Mouse (Mus musculus): ENCODE measurements around the gene Pld4.

Gene Pld4

GRCm38 (mm10) chr12:112768166-112768565, 7.7 kb downstream of the Pld4 start:
- no peak for DNase-seq

- no peak for DNase-seq
Observed at GRCm38 (mm10) chr12:112769031-112769430, 8.6 kb downstream of the Pld4 start.

GRCm38 (mm10) chr12:112769751-112770150, 9.3 kb downstream of the Pld4 start:
- no peak for DNase-seq

GRCm38 (mm10) chr12:112770396-112770795, 9.9 kb downstream of the Pld4 start:
- DNase-seq = no peak

GRCm38 (mm10) chr12:112772306-112772705, 11.9 kb downstream of the Pld4 start:
- no peak for DNase-seq

- no peak for DNase-seq
Observed at GRCm38 (mm10) chr12:112773366-112773765, 12.9 kb downstream of the Pld4 start.

- DNase-seq = no peak
Observed at GRCm38 (mm10) chr12:112774026-112774425, 13.6 kb downstream of the Pld4 start.

- no peak for DNase-seq
Observed at GRCm38 (mm10) chr12:112774481-112774880, 14.0 kb downstream of the Pld4 start.

GRCm38 (mm10) chr12:112791026-112791425, 30.6 kb downstream of the Pld4 start:
- DNase-seq = no peak

- no peak for DNase-seq
Observed at GRCm38 (mm10) chr12:112793601-112794355, 33.3 kb downstream of the Pld4 start.

- no peak for DNase-seq
Observed at GRCm38 (mm10) chr12:112794356-112794816, 33.9 kb downstream of the Pld4 start.

GRCm38 (mm10) chr12:112794998-112795397, 34.5 kb downstream of the Pld4 start:
- DNase-seq = no peak

GRCm38 (mm10) chr12:112795466-112796104, 35.1 kb downstream of the Pld4 start:
- no peak for DNase-seq

GRCm38 (mm10) chr12:112796551-112797510, 36.4 kb downstream of the Pld4 start:
- no peak for DNase-seq

GRCm38 (mm10) chr12:112797672-112798331, 37.3 kb downstream of the Pld4 start:
- DNase-seq = no peak

- no peak for DNase-seq
Observed at GRCm38 (mm10) chr12:112798332-112798681, 37.9 kb downstream of the Pld4 start.

- no peak for DNase-seq
Observed at GRCm38 (mm10) chr12:112798716-112799115, 38.3 kb downstream of the Pld4 start.

- DNase-seq = no peak
Observed at GRCm38 (mm10) chr12:112799237-112799970, 38.9 kb downstream of the Pld4 start.

GRCm38 (mm10) chr12:112800476-112800875, 40.0 kb downstream of the Pld4 start:
- DNase-seq = peak; percentile 89

- DNase-seq = no peak
Observed at GRCm38 (mm10) chr12:112801864-112802846, 41.7 kb downstream of the Pld4 start, which contains the start of gene Ahnak2. Gene Ahnak2, minus strand, starts transcription at chr12:112802657.

GRCm38 (mm10) chr12:112802917-112803316, 42.5 kb downstream of the Pld4 start:
- DNase-seq = no peak

Data from thymus, postnatal 14 days (tissue).